Mouse (Mus musculus) heart, embryonic 16.5 days (tissue): ENCODE measurements around the gene Hebp1. TPM values are rescaled to one million over a fixed set of nuclear protein-coding genes. Genes with fewer than 3 reads are reported as not detected.

Source experiments
- ATAC-seq: fragments of 200-750 bp; cut with Nextera tagmentation; replicated peaks from 2 replicates; pipeline ENCODE4 v1.8.0; 2017; ENCODE audit warnings: moderate number of reproducible peaks; ENCODE audit not compliant: insufficient read depth, low FRiP score; ENCODE audit errors: extremely low read depth
- H3K27ac ChIP-seq: fragments of 300-500 bp; sonication (generic); 2 replicates; pipeline ENCODE4 v1.5.1; 2014; ENCODE audit warnings: mild to moderate bottlenecking, low read length, control low read depth, moderate library complexity
- H3K27me3 ChIP-seq: fragments of 300-500 bp; sonication (generic); 2 replicates; pipeline ENCODE4 v1.6.1; 2014; ENCODE audit warnings: low read length, mixed read lengths; ENCODE audit not compliant: control insufficient read depth, insufficient read depth
- H3K36me3 ChIP-seq: fragments of 300-500 bp; sonication (generic); 2 replicates; pipeline ENCODE4 v1.6.1; 2014; ENCODE audit not compliant: control insufficient read depth, insufficient read depth
- H3K4me1 ChIP-seq: fragments of 300-500 bp; sonication (generic); 2 replicates; pipeline ENCODE4 v1.6.1; 2014; ENCODE audit warnings: low read length, mixed read lengths; ENCODE audit not compliant: control insufficient read depth, insufficient read depth
- H3K4me2 ChIP-seq: fragments of 300-500 bp; sonication (generic); 2 replicates; pipeline ENCODE4 v1.6.1; 2014; ENCODE audit warnings: low read depth, mild to moderate bottlenecking, control low read depth, low read length
- H3K4me3 ChIP-seq: fragments of 300-500 bp; sonication (generic); 2 replicates; pipeline ENCODE4 v1.5.1; 2014; ENCODE audit warnings: mild to moderate bottlenecking, control low read depth, low read length
- H3K9ac ChIP-seq: fragments of 300-500 bp; sonication (generic); 2 replicates; pipeline ENCODE4 v1.6.1; 2014; ENCODE audit warnings: low read length, control low read depth
- H3K9me3 ChIP-seq: fragments of 300-500 bp; sonication (generic); replicated peaks from 2 replicates; pipeline ENCODE4 v1.6.1; 2016; ENCODE audit warnings: low read length; ENCODE audit not compliant: control insufficient read depth
- WGBS: fragments of 180-500 bp; shearing (Covaris S2); extraction: QIAGEN DNeasy Blood & Tissue Kit; methylation state at CpG from one replicate; pipeline ENCODE4 v1.1.7; 2014; 5-methylcytosine and 5-hydroxymethylcytosine counted together
- polyA plus RNA-seq: library from polyadenylated mRNA; unstranded; fragments of >200 nt; fragmentation: Nextera tagmentation; extraction: Ambion mirVana; gene quantifications from 2 replicates; pipeline ENCODE4 v1.2.1, GENCODE M21; 2015

The Hebp1 gene
- polyA plus RNA-seq, 1 experiment from 2014 or later = 15.1 TPM

GRCm38 (mm10) chr6:135100787-135101472, 96.9 kb downstream of the Hebp1 start:
- no peak overlapping the region for H3K4me3 ChIP-seq
- no peaks in the 10 kb centered on the region for H3K4me1 ChIP-seq
- ATAC-seq = no peak
- H3K27me3 ChIP-seq = no peaks in the 10 kb centered on the region
- no peak overlapping the region for H3K9ac ChIP-seq
- H3K27ac ChIP-seq = no peak overlapping the region
- H3K9me3 ChIP-seq = no peaks in the 10 kb centered on the region
- no peaks in the 10 kb centered on the region for H3K36me3 ChIP-seq
- 75% methylated on average over 15 of the region's 15 CpGs for WGBS
- no peak overlapping the region for H3K4me2 ChIP-seq

- 83% methylated on average over 12 of the region's 12 CpGs for WGBS
- no peaks in the 10 kb centered on the region for H3K9me3 ChIP-seq
- H3K9ac ChIP-seq = no peak overlapping the region
- ATAC-seq = no peak
- peaks cover 4% of the 10 kb centered on the region for H3K4me1 ChIP-seq
- no peak overlapping the region for H3K27ac ChIP-seq
- H3K27me3 ChIP-seq = no peaks in the 10 kb centered on the region; the same call in 1 of the 2 replicates
- no peak overlapping the region for H3K4me2 ChIP-seq
- H3K4me3 ChIP-seq = no peak overlapping the region
- no peaks in the 10 kb centered on the region for H3K36me3 ChIP-seq
These were observed 104.9 kb downstream of the Hebp1 start for GRCm38 (mm10) chr6:135092798-135093470.

- Histone ChIP-seq H3K4me3 (no peak overlapping the region), H3K4me2 (no peak overlapping the region), H3K9me3 (no peaks in the 10 kb centered on the region), H3K36me3 (no peaks in the 10 kb centered on the region), H3K4me1 (peaks cover 5% of the 10 kb centered on the region), H3K9ac (no peak overlapping the region), H3K27me3 (no peaks in the 10 kb centered on the region; the same call in 1 of the 2 replicates), H3K27ac (no peak overlapping the region)
- WGBS = 66% methylated on average over 4 of the region's 4 CpGs
- ATAC-seq = no peak
These were observed 107.2 kb downstream of the Hebp1 start for GRCm38 (mm10) chr6:135090661-135091060.

GRCm38 (mm10) chr6:135089786-135090185, 108.0 kb downstream of the Hebp1 start:
- 25% methylated on average over 8 of the region's 8 CpGs for WGBS
- H3K36me3 ChIP-seq = no peaks in the 10 kb centered on the region
- no peak overlapping the region for H3K9ac ChIP-seq
- peaks cover 5% of the 10 kb centered on the region for H3K4me1 ChIP-seq
- H3K4me3 ChIP-seq = no peak overlapping the region
- H3K4me2 ChIP-seq = no peak overlapping the region
- H3K27ac ChIP-seq = no peak overlapping the region
- H3K27me3 ChIP-seq = no peaks in the 10 kb centered on the region; the same call in 1 of the 2 replicates
- ATAC-seq = no peak
- H3K9me3 ChIP-seq = no peaks in the 10 kb centered on the region

GRCm38 (mm10) chr6:135087721-135088451, 109.9 kb downstream of the Hebp1 start:
- Histone ChIP-seq H3K4me1 (peaks cover 5% of the 10 kb centered on the region), H3K36me3 (no peaks in the 10 kb centered on the region), H3K27ac (peak overlapping the region; percentile 42), H3K9ac (no peak overlapping the region), H3K9me3 (no peaks in the 10 kb centered on the region), H3K4me3 (peak overlapping the region; percentile 35), H3K27me3 (no peaks in the 10 kb centered on the region; the same call in 1 of the 2 replicates), H3K4me2 (peak overlapping the region; percentile 62)
- ATAC-seq = peak; percentile 76
- WGBS = 23% methylated on average over 19 of the region's 19 CpGs

Other genes starting within 250 kb of the Hebp1 start
- 8.9 and 9.9 TPM in 2 replicates for gene Apold1, start 216.3 kb downstream of the Hebp1 start, polyA plus RNA-seq
- gene Ddx47, start 186.4 kb downstream of the Hebp1 start, polyA plus RNA-seq = 71.5 and 77.1 TPM in 2 replicates
- 5.6 and 15.2 TPM in 2 replicates for gene Gprc5a, start 132.4 kb downstream of the Hebp1 start, polyA plus RNA-seq
- not detected in 2 replicates for gene Gprc5d, start 79.7 kb downstream of the Hebp1 start, polyA plus RNA-seq
- gene Fam234b, start within 50 bp of the Hebp1 start, polyA plus RNA-seq = 11.0 and 12.2 TPM in 2 replicates
- gene Gsg1, start 56.3 kb upstream of the Hebp1 start, polyA plus RNA-seq = 0.64 and 0.66 TPM in 2 replicates
- gene Pbp2, start 112.4 kb upstream of the Hebp1 start, polyA plus RNA-seq = not detected in 2 replicates
- 48.5 and 51.9 TPM in 2 replicates for gene Emp1, start 164.5 kb upstream of the Hebp1 start, polyA plus RNA-seq